Mouse (Mus musculus) heart, adult 2 months (tissue): ENCODE data around the gene Ppp1r14a. TPM values are rescaled to one million over a fixed set of nuclear protein-coding genes. Genes with fewer than 3 reads are reported as not detected.
A peak's percentile ranks its signal among the peaks of the same experiment; 100 is the strongest.

ENCODE experiments used
- DNase-seq, 2 experiments: peaks; one replicate each; pipeline ENCODE4 v3.0.0; 2021
- H3K27ac ChIP-seq: fragments of 200-600 bp; 2 replicates; pipeline ENCODE4 v1.8.1; 2022
- H3K27me3 ChIP-seq: fragments of 200-500 bp; 2 replicates; pipeline ENCODE4 v1.6.1; 2012; ENCODE audit warnings: mild to moderate bottlenecking, low read length, inconsistent platforms, mixed read lengths; ENCODE audit not compliant: control insufficient read depth, insufficient read depth
- H3K36me3 ChIP-seq: fragments of 200-500 bp; 2 replicates; pipeline ENCODE4 v1.6.1; 2012; ENCODE audit warnings: low read length, inconsistent platforms; ENCODE audit not compliant: control insufficient read depth, insufficient read depth
- H3K4me1 ChIP-seq: fragments of 200-500 bp; 2 replicates; pipeline ENCODE4 v1.6.1; 2011; ENCODE audit warnings: low read length; ENCODE audit not compliant: control insufficient read depth, insufficient read depth
- H3K4me3 ChIP-seq: fragments of 200-600 bp; 2 replicates; pipeline ENCODE4 v1.8.1; 2022
- H3K79me2 ChIP-seq: fragments of 200-500 bp; replicated peaks from 2 replicates; pipeline ENCODE4 v1.6.1; 2012; ENCODE audit warnings: mild to moderate bottlenecking, inconsistent platforms, low read length, moderate library complexity, mixed read lengths; ENCODE audit not compliant: control insufficient read depth, insufficient read depth
- H3K9ac ChIP-seq: fragments of 200-500 bp; 2 replicates; pipeline ENCODE4 v1.6.1; 2012; ENCODE audit warnings: low read depth, mild to moderate bottlenecking, control low read depth, inconsistent platforms, low read length, mixed read lengths
- CTCF ChIP-seq: fragments of 200-600 bp; IDR thresholded peaks from 2 replicates; pipeline ENCODE4 v1.8.1; 2022; ENCODE audit warnings: antibody characterized with exemption, mild to moderate bottlenecking, moderate library complexity
- EP300 ChIP-seq: fragments of 200-500 bp; IDR thresholded peaks from 2 replicates; pipeline ENCODE4 v1.6.1; 2011; ENCODE audit warnings: low read depth, low read length, control low read depth; ENCODE audit not compliant: insufficient read depth
- POLR2A ChIP-seq: fragments of 200-500 bp; IDR thresholded peaks from 2 replicates; pipeline ENCODE4 v1.6.1; 2011; ENCODE audit warnings: mild to moderate bottlenecking, low read depth, low read length, control low read depth; ENCODE audit not compliant: insufficient read depth
- WGBS: fragments of 180-500 bp; shearing (Covaris S2); methylation state at CpG from one replicate; pipeline ENCODE4 v1.1.7; 2018; 5-methylcytosine and 5-hydroxymethylcytosine counted together
- intact Hi-C: fragments of 180-260 bp; cut with DNase I; formaldehyde crosslinking; loops from one replicate; pipeline ENCODE4 v1.15.1; 2025
- polyA plus RNA-seq: library from polyadenylated mRNA; depleted of rRNA; stranded (reverse); fragments of >200 nt; gene quantifications from 2 replicates; pipeline ENCODE4 v1.2.3, GENCODE M21; 2012
- total RNA-seq, 2 experiments: library from RNA; stranded (reverse); gene quantifications; 2 replicates each; pipeline ENCODE4 v1.2.3; 2021

The Ppp1r14a gene
- total and polyA plus RNA-seq, 3 experiments: 8.7 to 18.4 (median 10.3) TPM

- Histone ChIP-seq H3K4me3 (peak overlapping the region; percentile 35), H3K27me3 (no peaks in the 10 kb centered on the region), H3K36me3 (no peaks in the 10 kb centered on the region), H3K27ac (peak overlapping the region; percentile 54), H3K9ac (peak overlapping the region; percentile 66), H3K4me1 (no peaks in the 10 kb centered on the region; the same call in 1 of the 2 replicates), H3K79me2 (no peaks in the 10 kb centered on the region)
- intact Hi-C loops: loop anchor here (1.0 to 5.0 kb wide), 2 partner anchors 35 to 50 kb away; partner anchors contain the start of gene Spint2
- peak in 1 of 2 experiments; percentile 33 for DNase-seq
- TF ChIP-seq POLR2A (no peak), EP300 (no peak), CTCF (no peak)
- WGBS: 18% methylated on average over 19 of the region's 19 CpGs
Observed at GRCm38 (mm10) chr7:29247706-29248105, 41.4 kb upstream of the Ppp1r14a start.

GRCm38 (mm10) chr7:29248261-29248841, 40.8 kb upstream of the Ppp1r14a start, which contains the start of gene 2200002D01Rik:
TSS of gene 2200002D01Rik (minus strand) at chr7:29248466.
- 20% methylated on average over 20 of the region's 20 CpGs for WGBS
- Histone ChIP-seq H3K4me1 (no peaks in the 10 kb centered on the region; the same call in 1 of the 2 replicates), H3K79me2 (no peaks in the 10 kb centered on the region), H3K27me3 (no peaks in the 10 kb centered on the region), H3K36me3 (no peaks in the 10 kb centered on the region), H3K4me3 (peak within 1 kb of the TSS; percentile 35), H3K9ac (peak within 1 kb of the TSS; percentile 66), H3K27ac (peak within 1 kb of the TSS; percentile 54)
- peak; percentile 60 to 62 for DNase-seq
- peak; percentile 53 for TF ChIP-seq CTCF
- 0 out of 2 replicates have a peak, but pooled peaks have one; percentile 11 for TF ChIP-seq EP300
- 0 out of 2 replicates have a peak, but pooled peaks have one; percentile 17 for TF ChIP-seq POLR2A
- intact Hi-C loops: loop anchor here (5.0 kb wide), 1 partner anchor 34 kb away; the partner anchor contains the start of gene Spint2

- TF ChIP-seq POLR2A (no peak), EP300 (no peak), CTCF (no peak)
- no peaks in the 10 kb centered on the region; the same call in 1 of the 2 replicates for H3K4me1 ChIP-seq
- no peaks in the 10 kb centered on the region for H3K36me3 ChIP-seq
- no peak for DNase-seq
- WGBS: 71% methylated on average over 3 of the region's 3 CpGs
- no peak overlapping the region for H3K27ac ChIP-seq
- no peak overlapping the region for H3K9ac ChIP-seq
- no peaks in the 10 kb centered on the region for H3K27me3 ChIP-seq
- intact Hi-C loops: no loop called here
- no peak overlapping the region for H3K4me3 ChIP-seq
- H3K79me2 ChIP-seq: no peaks in the 10 kb centered on the region
Observed at GRCm38 (mm10) chr7:29251166-29251565, 37.9 kb upstream of the Ppp1r14a start.

DNA sequence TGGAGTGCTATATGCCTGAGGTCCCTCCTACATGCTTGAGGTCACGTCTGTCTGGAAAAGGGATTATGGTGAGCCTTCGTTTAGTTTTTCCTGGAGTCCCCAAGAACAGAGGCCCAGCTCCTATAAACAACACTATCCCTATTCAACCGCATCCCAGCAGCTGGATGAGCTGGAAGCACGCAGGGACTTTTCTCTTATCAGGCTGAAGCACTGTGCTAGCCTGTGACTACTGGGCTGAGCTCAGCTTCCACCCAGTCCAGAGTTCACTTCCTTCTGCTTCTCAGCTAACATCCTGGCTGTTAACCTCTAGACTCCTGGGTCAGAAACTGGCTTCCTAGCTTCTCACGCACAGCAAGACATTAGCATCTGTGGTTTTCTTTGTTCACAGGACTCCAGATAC, 35.3 kb upstream of the Ppp1r14a start:
- DNase-seq: no peak
- no peak overlapping the region for H3K9ac ChIP-seq
- no peaks in the 10 kb centered on the region for H3K4me1 ChIP-seq
- H3K27ac ChIP-seq: peak overlapping the region; percentile 9; the same call in 1 of the 2 replicates
- H3K36me3 ChIP-seq: no peaks in the 10 kb centered on the region
- TF ChIP-seq CTCF (no peak), POLR2A (no peak), EP300 (0 out of 2 replicates have a peak, but pooled peaks have one; percentile 15)
- H3K27me3 ChIP-seq: no peaks in the 10 kb centered on the region
- whole genome bisulfite sequencing: 34% methylated on average over 5 of the region's 5 CpGs
- intact Hi-C loops: no loop called here
- no peaks in the 10 kb centered on the region for H3K79me2 ChIP-seq
- H3K4me3 ChIP-seq: no peak overlapping the region

- Histone ChIP-seq H3K27ac (no peak overlapping the region), H3K4me3 (no peak overlapping the region), H3K4me1 (no peaks in the 10 kb centered on the region), H3K27me3 (no peaks in the 10 kb centered on the region), H3K79me2 (no peaks in the 10 kb centered on the region), H3K36me3 (no peaks in the 10 kb centered on the region), H3K9ac (no peak overlapping the region)
- TF ChIP-seq CTCF: no peak
- TF ChIP-seq POLR2A: no peak
- no peak for TF ChIP-seq EP300
- intact Hi-C loops: no loop called here
- DNase-seq: no peak
- 73% methylated on average over 4 of the region's 4 CpGs for WGBS
Observed at GRCm38 (mm10) chr7:29255875-29256274, 33.2 kb upstream of the Ppp1r14a start.

DNA sequence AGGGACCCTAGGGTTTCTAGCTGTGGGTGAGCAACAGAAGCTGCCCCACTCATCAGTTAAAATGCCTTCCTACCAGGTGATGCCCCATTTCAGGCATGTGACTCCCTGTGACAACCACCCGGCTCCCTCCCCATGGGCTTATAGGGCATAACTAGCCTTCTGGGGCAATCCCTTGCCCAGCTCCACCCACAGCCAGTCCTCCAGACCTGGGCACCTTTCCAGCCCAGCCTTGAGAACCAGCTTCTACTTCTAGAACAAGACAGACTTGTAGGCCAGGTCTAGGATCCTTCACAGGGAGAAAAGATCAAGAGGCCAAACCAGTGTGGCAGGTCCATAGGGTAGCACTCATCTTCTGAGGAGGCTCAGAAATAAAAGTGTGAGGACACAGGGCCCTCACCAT, 31.7 kb upstream of the Ppp1r14a start:
- no peak overlapping the region for H3K27ac ChIP-seq
- intact Hi-C loops: no loop called here
- H3K36me3 ChIP-seq: no peaks in the 10 kb centered on the region
- H3K9ac ChIP-seq: no peak overlapping the region
- no peak overlapping the region for H3K4me3 ChIP-seq
- TF ChIP-seq POLR2A (no peak), EP300 (no peak), CTCF (no peak)
- no peak for DNase-seq
- 73% methylated on average over 1 of the region's 1 CpGs for WGBS
- no peaks in the 10 kb centered on the region for H3K4me1 ChIP-seq
- H3K79me2 ChIP-seq: no peaks in the 10 kb centered on the region
- no peaks in the 10 kb centered on the region for H3K27me3 ChIP-seq
